Mouse (Mus musculus): ENCODE measurements around the gene Cldn5.

Gene Cldn5

GRCm38 (mm10) chr16:18776556-18777100 lies at the start of gene Cldn5:
Cldn5 (plus strand) TSS chr16:18776847.
- peak; percentile 58 to 74 for DNase-seq (ENCODE audit: low spot score in 2 of 2)

GRCm38 (mm10) chr16:18727536-18728499 lies 48.8 kb upstream of the Cldn5 start:
- DNase-seq (ENCODE audit: low spot score in 2 of 2): no peak

- DNase-seq (ENCODE audit: low spot score in 2 of 2): no peak
Measured at GRCm38 (mm10) chr16:18729185-18729584, 47.5 kb upstream of the Cldn5 start.

GRCm38 (mm10) chr16:18730640-18731039 lies 46.0 kb upstream of the Cldn5 start:
- DNase-seq (ENCODE audit: low spot score in 2 of 2): no peak

- DNase-seq (ENCODE audit: low spot score in 2 of 2): peak; percentile 70 to 86
Measured at GRCm38 (mm10) chr16:18733100-18733956, 43.3 kb upstream of the Cldn5 start.

GRCm38 (mm10) chr16:18738303-18738702 lies 38.3 kb upstream of the Cldn5 start:
- DNase-seq (ENCODE audit: low spot score in 2 of 2): no peak

- DNase-seq (ENCODE audit: low spot score in 2 of 2): peak; percentile 59 to 88
Measured at GRCm38 (mm10) chr16:18746268-18747122, 30.2 kb upstream of the Cldn5 start.

- DNase-seq (ENCODE audit: low spot score in 2 of 2): peak in 1 of 2 experiments; percentile 46
Measured at GRCm38 (mm10) chr16:18751101-18751500, 25.5 kb upstream of the Cldn5 start.

GRCm38 (mm10) chr16:18751885-18752499 lies 24.7 kb upstream of the Cldn5 start:
- no peak for DNase-seq (ENCODE audit: low spot score in 2 of 2)

- DNase-seq (ENCODE audit: low spot score in 2 of 2): peak in 1 of 2 experiments; percentile 42
Measured at GRCm38 (mm10) chr16:18761734-18762133, 14.9 kb upstream of the Cldn5 start.

- no peak for DNase-seq (ENCODE audit: low spot score in 2 of 2)
Measured at GRCm38 (mm10) chr16:18762960-18763359, 13.7 kb upstream of the Cldn5 start.

GRCm38 (mm10) chr16:18766390-18766789 lies 10.3 kb upstream of the Cldn5 start:
- DNase-seq (ENCODE audit: low spot score in 2 of 2): no peak

GRCm38 (mm10) chr16:18769501-18769900 lies 7.1 kb upstream of the Cldn5 start:
- DNase-seq (ENCODE audit: low spot score in 2 of 2): no peak

GRCm38 (mm10) chr16:18773936-18774335 lies 2.7 kb upstream of the Cldn5 start:
- DNase-seq (ENCODE audit: low spot score in 2 of 2): no peak

- peak; percentile 44 to 77 for DNase-seq (ENCODE audit: low spot score in 2 of 2)
Measured at GRCm38 (mm10) chr16:18775621-18776555, 759 bp upstream of the Cldn5 start.

GRCm38 (mm10) chr16:18777101-18778080 lies 744 bp downstream of the Cldn5 start:
- DNase-seq (ENCODE audit: low spot score in 2 of 2): no peak

- DNase-seq (ENCODE audit: low spot score in 2 of 2): no peak
Measured at GRCm38 (mm10) chr16:18778461-18778860, 1.8 kb downstream of the Cldn5 start.

GRCm38 (mm10) chr16:18781810-18782209 lies 5.2 kb downstream of the Cldn5 start:
- DNase-seq (ENCODE audit: low spot score in 2 of 2): no peak

Data from heart, adult 9 months (tissue).